Mouse (Mus musculus): ENCODE results near the gene Mef2a.

Gene Mef2a

GRCm38 (mm10) chr7:67372729-67373583 is at the start of gene Mef2a:
TSS of gene Mef2a (minus strand) at chr7:67372858.
- peak; percentile 93 to 94 for DNase-seq (ENCODE audit: low spot score in 2 of 2)

DNA sequence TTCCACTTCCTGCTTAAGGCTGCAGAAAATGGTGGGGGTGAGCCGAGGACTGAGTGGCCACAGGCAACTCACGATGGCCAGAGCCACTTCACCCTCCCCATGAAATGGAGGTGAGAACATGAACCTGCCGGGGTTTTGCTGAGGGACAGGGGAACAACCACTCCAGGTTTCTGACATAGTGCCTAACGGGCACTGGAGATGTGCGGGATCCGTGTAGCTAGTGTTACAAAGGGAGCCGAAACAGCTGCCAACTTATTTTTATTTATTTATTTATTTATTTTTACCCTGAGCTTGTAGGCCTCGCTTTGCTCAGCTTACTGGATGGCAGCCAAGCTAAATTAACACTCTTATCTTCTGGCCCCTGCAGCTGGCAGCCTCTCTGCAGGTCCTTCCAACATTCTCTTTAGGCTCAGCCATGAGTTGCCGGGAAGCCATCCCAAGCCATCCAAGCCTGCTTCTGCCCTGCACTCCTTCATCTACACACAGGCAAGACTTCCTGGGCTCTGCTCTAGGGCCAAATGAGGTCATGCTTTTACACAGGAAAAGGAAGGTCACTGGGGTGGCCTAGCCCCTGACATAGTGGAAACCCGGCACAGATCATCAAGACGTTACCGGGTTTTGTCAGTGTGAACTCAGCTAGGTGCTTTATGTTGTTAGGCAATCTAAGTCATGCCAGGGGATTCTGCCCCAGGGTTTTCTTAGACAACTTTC is 49.0 kb upstream of the Mef2a start:
- peak; percentile 67 to 81 for DNase-seq (ENCODE audit: low spot score in 2 of 2)

DNA sequence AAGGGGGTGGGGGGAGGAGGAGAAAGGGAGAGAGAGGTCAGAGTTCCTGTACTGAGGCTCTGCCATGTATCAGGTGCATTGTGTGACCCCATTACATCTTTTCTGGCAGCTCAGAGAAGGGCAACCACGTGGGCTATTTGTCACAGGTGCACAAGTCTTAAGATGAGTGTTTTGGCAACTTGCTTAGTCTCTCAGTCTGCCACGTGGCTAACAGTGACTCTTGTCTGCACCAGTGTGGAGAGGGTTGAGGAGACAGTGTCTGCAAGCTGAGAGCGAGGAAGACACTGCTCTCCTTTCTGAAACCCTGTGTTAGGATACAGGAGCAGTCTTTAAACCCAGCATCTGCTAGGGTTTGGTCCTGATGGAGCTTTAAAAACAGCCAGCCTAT is 48.4 kb upstream of the Mef2a start:
- peak; percentile 36 to 55 for DNase-seq (ENCODE audit: low spot score in 2 of 2)

- peak; percentile 42 to 57 for DNase-seq (ENCODE audit: low spot score in 2 of 2)
Observed at GRCm38 (mm10) chr7:67419591-67420314, 47.1 kb upstream of the Mef2a start.

GRCm38 (mm10) chr7:67418122-67418521 is 45.5 kb upstream of the Mef2a start:
- DNase-seq (ENCODE audit: low spot score in 2 of 2), result no peak

GRCm38 (mm10) chr7:67414766-67415165 is 42.1 kb upstream of the Mef2a start:
- DNase-seq (ENCODE audit: low spot score in 2 of 2), result no peak

DNA sequence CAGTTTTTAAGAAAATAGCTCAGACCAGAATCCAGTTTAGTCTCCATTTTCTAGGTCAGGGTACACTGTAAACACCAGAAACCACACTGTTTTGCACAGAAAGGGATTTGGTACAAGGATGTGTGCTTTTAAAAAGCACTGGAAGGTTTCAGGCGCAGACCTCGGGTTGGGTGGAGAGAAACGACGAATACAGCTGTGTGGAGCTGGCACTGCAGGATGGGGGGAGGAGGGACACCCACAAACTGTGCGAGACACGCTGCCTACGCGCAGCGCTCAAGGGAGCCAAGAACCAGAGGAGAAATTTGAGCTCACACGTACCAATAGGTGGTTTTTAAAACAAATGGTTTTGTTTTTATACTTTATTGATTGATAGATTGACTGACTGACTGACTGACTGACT is 40.0 kb upstream of the Mef2a start:
- no peak for DNase-seq (ENCODE audit: low spot score in 2 of 2)

- DNase-seq (ENCODE audit: low spot score in 2 of 2), result no peak
Observed at GRCm38 (mm10) chr7:67407019-67407418, 34.4 kb upstream of the Mef2a start.

DNA sequence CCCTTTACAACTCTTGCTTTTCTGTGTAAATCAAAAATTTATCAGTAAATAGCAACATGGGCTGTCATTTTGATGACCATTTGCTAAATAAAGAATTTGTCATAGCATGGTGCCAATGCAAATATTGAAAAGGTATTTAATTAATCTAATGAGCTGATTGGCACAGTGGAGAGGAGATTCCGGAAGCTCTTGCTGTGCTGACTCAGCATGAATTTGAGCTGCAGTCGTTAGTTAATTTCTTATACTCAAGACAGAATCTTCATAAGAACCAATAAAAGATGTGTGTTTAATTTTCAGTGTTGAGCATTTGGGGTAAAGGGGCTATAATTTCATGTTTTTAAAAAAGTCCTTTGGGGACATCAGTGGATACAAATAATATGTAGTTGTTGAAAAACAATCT is 31.5 kb upstream of the Mef2a start:
- DNase-seq (ENCODE audit: low spot score in 2 of 2), result no peak

- DNase-seq (ENCODE audit: low spot score in 2 of 2), result no peak
Observed at GRCm38 (mm10) chr7:67402353-67402752, 29.7 kb upstream of the Mef2a start.

DNA sequence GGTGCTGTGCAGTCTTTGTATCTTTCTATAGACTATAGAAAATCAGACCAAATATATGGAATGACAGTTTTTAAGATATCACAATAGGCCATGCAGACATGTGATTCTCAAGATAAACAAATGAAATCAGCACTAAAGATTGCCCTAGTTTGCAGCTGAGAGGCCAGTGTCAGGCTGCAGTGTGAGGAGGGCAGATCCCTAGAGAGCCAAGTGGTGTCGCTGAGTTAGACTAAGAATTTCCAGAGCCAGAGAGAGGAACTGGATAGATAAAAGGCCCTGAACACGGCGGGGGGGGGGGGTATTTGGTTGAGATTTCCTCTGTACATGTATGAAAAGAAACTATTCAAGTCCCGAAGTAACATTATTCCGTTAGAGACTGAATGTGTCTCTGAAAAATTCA is 28.7 kb upstream of the Mef2a start:
- DNase-seq (ENCODE audit: low spot score in 2 of 2), result no peak

GRCm38 (mm10) chr7:67390760-67391159 is 18.1 kb upstream of the Mef2a start:
- DNase-seq (ENCODE audit: low spot score in 2 of 2), result no peak

- no peak for DNase-seq (ENCODE audit: low spot score in 2 of 2)
Observed at GRCm38 (mm10) chr7:67390095-67390494, 17.4 kb upstream of the Mef2a start.

GRCm38 (mm10) chr7:67384942-67385872 is 12.5 kb upstream of the Mef2a start:
- DNase-seq (ENCODE audit: low spot score in 2 of 2), result no peak

DNA sequence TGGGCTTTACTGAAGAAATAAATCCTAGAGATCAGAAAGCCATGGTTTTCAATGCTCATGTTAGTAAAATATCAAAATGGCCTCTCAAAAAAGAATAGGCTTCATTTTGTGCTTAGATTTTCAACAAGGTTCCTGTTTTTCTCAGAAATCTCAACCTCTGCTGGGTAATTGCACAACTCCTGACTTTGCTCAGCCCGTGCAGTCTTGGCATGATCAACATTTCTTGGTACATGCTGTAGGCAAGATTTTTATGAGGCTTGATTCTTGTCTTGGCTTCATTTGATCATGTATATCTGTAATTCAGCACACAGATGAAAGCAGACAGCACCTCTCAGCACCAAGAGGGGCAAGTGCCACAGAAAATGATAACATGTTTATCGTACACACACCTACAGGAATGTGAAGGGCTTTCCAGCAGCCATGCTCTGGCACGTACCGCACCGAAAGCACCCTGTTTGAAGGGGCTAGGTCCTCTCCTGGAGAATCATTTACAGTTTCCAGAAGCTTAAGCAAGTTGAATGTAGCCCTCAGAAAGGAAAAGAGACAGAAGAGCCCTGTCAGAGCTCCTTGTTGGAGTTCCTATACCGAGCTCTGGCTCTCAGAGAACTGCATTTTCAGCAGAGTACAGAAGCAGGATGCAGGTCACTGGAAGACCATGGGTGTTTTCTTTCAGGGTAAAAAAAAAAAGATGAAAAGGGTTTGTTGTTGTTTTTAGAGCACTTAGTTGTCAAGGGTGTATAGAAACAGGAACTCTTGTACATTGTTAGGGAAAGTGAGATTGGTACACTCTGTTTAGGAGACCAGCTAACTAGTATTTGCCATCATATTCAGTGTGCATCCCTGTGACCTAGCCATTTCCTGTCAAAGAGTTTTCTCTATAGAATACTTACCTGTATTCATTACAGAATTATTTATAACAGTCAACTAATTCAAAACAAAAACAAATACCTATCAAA is 7.8 kb upstream of the Mef2a start:
- DNase-seq (ENCODE audit: low spot score in 2 of 2), result no peak

- DNase-seq (ENCODE audit: low spot score in 2 of 2), result no peak
Observed at GRCm38 (mm10) chr7:67376796-67377195, 4.1 kb upstream of the Mef2a start.

DNA sequence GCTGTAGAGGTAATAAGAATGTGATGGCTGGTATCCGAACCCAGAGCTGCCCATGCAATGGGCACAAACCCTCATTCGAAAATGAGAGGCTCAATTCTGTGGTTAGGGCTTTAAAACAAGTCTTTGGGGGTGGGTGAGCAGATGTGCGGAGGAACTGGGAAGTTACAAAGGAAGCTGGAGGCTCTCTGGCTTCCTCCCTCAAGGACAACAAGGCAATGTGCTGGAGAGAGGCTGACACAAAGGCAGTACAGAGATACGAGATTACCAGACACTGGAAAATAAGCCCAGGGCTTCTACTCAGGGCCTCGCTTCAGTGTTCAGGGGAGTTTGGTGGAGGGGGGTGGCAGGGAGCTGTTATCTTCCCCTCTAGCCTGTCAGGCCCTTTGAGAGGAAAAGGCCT is 1.3 kb upstream of the Mef2a start:
- no peak for DNase-seq (ENCODE audit: low spot score in 2 of 2)

GRCm38 (mm10) chr7:67373584-67373960 is 914 bp upstream of the Mef2a start:
- no peak for DNase-seq (ENCODE audit: low spot score in 2 of 2)

- no peak for DNase-seq (ENCODE audit: low spot score in 2 of 2)
Observed at GRCm38 (mm10) chr7:67371891-67372672, 576 bp downstream of the Mef2a start.
